Mouse (Mus musculus): ENCODE results near the gene Rpp25l. TPM values are rescaled to one million over a fixed set of nuclear protein-coding genes. Genes with fewer than 3 reads are reported as not detected.
"Not testable (repeated sequence)": the region's sequence is repeated elsewhere in the genome, so short reads cannot be mapped to it uniquely, and the experiment has no call there.

The Rpp25l gene
- polyA plus RNA-seq, 1 experiment from 2014 or later = 64.9 TPM

DNA sequence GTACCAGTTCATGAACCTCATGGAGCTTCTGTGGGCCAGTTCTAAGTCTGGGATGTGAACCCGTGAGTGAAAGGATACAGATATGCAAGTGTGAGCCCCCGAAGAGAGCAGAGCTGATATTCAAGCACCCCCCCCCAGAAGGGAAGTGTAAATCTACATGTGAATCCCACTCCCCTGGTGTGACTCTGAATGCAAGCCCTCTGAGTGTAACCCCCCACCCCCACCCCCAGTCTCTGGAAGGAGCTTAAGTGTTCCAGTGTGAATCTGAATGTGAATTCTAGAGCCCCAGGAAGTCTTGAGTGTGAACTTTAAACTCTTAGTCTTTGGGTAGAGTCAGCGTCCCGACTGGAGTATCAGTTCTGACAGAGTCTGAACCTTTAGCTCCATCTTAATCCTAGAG, 19.8 kb downstream of the Rpp25l start:
- not testable (repeated sequence) for ATAC-seq; H3K4me2 ChIP-seq (ENCODE audit: low read depth, low read length)
- WGBS = 15% methylated on average over 4 of the region's 4 CpGs

GRCm38 (mm10) chr4:41690014-41690413, 23.3 kb downstream of the Rpp25l start:
- H3K4me2 ChIP-seq (ENCODE audit: low read depth, low read length); H3K36me3 ChIP-seq (ENCODE audit: control insufficient read depth, insufficient read depth, low read length); ATAC-seq; H3K4me1 ChIP-seq (ENCODE audit: control insufficient read depth, insufficient read depth, low read length); H3K27ac ChIP-seq (ENCODE audit: low read length); H3K9me3 ChIP-seq (ENCODE audit: control insufficient read depth, low read length); H3K27me3 ChIP-seq (replicated peaks; ENCODE audit: control insufficient read depth, insufficient read depth, low read length); H3K9ac ChIP-seq (ENCODE audit: low read depth, low read length); H3K4me3 ChIP-seq (ENCODE audit: low read length): not testable (repeated sequence)
- no CpG with 5 or more reads among the region's 4 CpGs for WGBS

More for the DNA sequence above, 19.8 kb downstream of the Rpp25l start:
- H3K4me3 ChIP-seq (ENCODE audit: low read length); H3K27me3 ChIP-seq (replicated peaks; ENCODE audit: control insufficient read depth, insufficient read depth, low read length); H3K9ac ChIP-seq (ENCODE audit: low read depth, low read length); H3K4me1 ChIP-seq (ENCODE audit: control insufficient read depth, insufficient read depth, low read length); H3K27ac ChIP-seq (ENCODE audit: low read length); H3K9me3 ChIP-seq (ENCODE audit: control insufficient read depth, low read length); H3K36me3 ChIP-seq (ENCODE audit: control insufficient read depth, insufficient read depth, low read length): not testable (repeated sequence)

GRCm38 (mm10) chr4:41688562-41688961, 24.8 kb downstream of the Rpp25l start:
- ATAC-seq; H3K9ac ChIP-seq (ENCODE audit: low read depth, low read length); H3K4me1 ChIP-seq (ENCODE audit: control insufficient read depth, insufficient read depth, low read length); H3K4me2 ChIP-seq (ENCODE audit: low read depth, low read length); H3K27me3 ChIP-seq (replicated peaks; ENCODE audit: control insufficient read depth, insufficient read depth, low read length); H3K9me3 ChIP-seq (ENCODE audit: control insufficient read depth, low read length); H3K4me3 ChIP-seq (ENCODE audit: low read length); H3K27ac ChIP-seq (ENCODE audit: low read length); H3K36me3 ChIP-seq (ENCODE audit: control insufficient read depth, insufficient read depth, low read length): not testable (repeated sequence)
- 66% methylated on average over 1 of the region's 1 CpGs for WGBS

DNA sequence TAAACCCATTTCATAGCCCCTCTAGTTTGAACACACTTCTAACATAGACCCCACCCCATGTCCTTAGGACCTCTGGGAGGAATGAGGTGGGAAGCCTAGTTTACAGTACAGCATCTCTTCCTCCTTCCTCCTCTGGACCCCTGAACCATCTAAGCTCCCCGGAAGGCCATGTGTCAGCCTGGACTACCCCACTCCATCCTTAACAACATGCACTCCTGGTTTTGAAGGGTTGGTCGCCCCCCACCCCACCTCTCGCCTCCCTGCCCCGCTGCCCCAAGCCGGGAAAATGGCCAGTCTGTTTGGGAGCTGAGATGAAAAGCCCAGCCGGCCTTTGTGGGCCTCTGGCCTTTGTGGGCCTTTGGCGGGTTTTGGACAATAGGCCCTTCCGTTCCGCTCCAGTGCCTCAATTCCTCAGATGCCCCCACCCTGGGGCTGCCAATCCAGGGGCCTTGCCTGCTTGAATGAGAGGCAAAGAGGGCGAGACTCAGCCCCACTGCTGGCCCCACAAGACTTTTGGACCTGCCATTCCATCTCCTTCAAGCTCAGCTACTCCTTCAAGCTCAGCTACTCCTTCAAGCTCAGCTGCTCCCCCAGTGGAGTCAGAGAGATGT, 27.3 kb downstream of the Rpp25l start:
- not testable (repeated sequence) for H3K4me3 ChIP-seq (ENCODE audit: low read length); ATAC-seq; H3K27me3 ChIP-seq (replicated peaks; ENCODE audit: control insufficient read depth, insufficient read depth, low read length); H3K4me2 ChIP-seq (ENCODE audit: low read depth, low read length); H3K9ac ChIP-seq (ENCODE audit: low read depth, low read length); H3K27ac ChIP-seq (ENCODE audit: low read length); H3K36me3 ChIP-seq (ENCODE audit: control insufficient read depth, insufficient read depth, low read length); H3K4me1 ChIP-seq (ENCODE audit: control insufficient read depth, insufficient read depth, low read length); H3K9me3 ChIP-seq (ENCODE audit: control insufficient read depth, low read length)
- 63% methylated on average over 9 of the region's 10 CpGs for WGBS

DNA sequence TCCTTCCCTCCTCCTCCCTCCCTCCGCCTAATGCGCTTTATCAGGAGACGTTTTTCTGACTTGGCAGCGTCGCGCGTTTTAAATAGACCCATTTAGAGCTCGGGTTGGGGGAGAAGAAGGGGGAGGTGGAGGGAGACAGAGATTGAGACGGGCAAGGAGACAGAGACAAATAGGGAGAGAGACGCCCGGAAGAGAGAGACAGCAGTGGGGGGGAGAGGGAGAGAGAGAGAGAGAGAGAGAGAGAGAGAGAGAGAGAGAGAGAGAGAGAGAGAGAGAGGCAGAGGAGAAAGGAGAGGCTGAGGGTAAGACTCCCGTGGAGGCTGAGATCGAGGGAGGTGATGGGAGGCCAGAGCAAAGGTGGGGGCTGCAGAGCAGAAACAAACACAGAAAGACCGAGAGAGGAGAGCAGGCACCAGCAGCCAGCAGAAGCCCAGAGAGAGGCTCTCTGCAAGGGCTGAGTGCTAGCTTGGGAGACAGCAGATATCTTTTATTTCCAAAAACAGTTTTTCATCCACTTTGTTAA, 28.3 kb downstream of the Rpp25l start:
- whole genome bisulfite sequencing = 2% methylated on average over 14 of the region's 14 CpGs
- H3K4me2 ChIP-seq (ENCODE audit: low read depth, low read length); ATAC-seq: not testable (repeated sequence)

DNA sequence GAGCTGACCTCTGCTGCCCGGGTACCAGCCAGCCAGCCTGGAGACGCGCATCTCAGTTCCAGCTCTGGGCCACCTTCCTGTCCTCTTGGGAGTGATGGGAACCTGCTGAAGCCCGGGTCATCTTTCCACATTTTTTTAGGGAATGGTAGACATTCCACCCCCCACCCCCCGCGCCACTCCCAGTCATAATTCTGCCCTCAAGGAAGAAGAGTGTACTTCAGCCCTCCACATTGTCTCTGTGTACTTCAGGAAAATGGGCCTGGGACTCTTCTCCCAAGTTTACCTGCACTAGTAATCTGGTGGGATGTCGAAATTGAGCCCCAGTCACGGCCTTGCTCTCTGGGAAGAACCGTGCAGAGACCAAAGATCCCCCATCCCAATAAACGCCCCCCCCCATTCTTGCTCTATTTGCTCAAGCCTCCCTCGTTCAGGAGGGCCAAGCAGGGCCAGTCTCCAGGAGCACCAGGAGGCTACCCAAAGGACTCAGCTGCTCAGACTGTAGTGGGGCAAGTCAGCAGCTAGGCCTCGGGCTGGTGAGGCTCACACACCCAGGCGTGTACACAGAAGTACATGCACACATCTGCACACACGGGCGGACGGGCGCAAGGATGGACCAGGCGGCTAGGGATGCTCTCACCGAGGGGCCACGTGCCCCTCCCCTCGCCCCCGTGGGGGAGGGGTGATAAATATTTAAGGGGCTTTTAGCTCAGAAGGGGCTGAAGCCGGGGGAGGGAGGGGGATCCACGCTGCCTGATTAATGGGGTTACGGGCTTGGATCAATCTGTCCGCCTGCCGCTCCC, 29.0 kb downstream of the Rpp25l start:
- not testable (repeated sequence) for H3K36me3 ChIP-seq (ENCODE audit: control insufficient read depth, insufficient read depth, low read length); H3K9ac ChIP-seq (ENCODE audit: low read depth, low read length); H3K4me3 ChIP-seq (ENCODE audit: low read length); H3K4me2 ChIP-seq (ENCODE audit: low read depth, low read length); H3K27ac ChIP-seq (ENCODE audit: low read length); ATAC-seq; H3K9me3 ChIP-seq (ENCODE audit: control insufficient read depth, low read length); H3K27me3 ChIP-seq (replicated peaks; ENCODE audit: control insufficient read depth, insufficient read depth, low read length)
- 7% methylated on average over 22 of the region's 27 CpGs for WGBS
- peaks cover 22% of the 10 kb centered on the region for H3K4me1 ChIP-seq (ENCODE audit: control insufficient read depth, insufficient read depth, low read length)

More for the DNA sequence above, 28.3 kb downstream of the Rpp25l start:
- H3K27me3 ChIP-seq (replicated peaks; ENCODE audit: control insufficient read depth, insufficient read depth, low read length); H3K9me3 ChIP-seq (ENCODE audit: control insufficient read depth, low read length); H3K9ac ChIP-seq (ENCODE audit: low read depth, low read length); H3K36me3 ChIP-seq (ENCODE audit: control insufficient read depth, insufficient read depth, low read length); H3K27ac ChIP-seq (ENCODE audit: low read length); H3K4me3 ChIP-seq (ENCODE audit: low read length): not testable (repeated sequence)
- peaks cover 15% of the 10 kb centered on the region for H3K4me1 ChIP-seq (ENCODE audit: control insufficient read depth, insufficient read depth, low read length)

GRCm38 (mm10) chr4:41683303-41683702, 30.0 kb downstream of the Rpp25l start:
- Histone ChIP-seq H3K4me1 (ENCODE audit: control insufficient read depth, insufficient read depth, low read length) (peaks cover 29% of the 10 kb centered on the region), H3K4me3 (ENCODE audit: low read length) (0 out of 2 replicates have a peak overlapping the region, but pooled peaks have one; percentile 16)
- not testable (repeated sequence) for H3K36me3 ChIP-seq (ENCODE audit: control insufficient read depth, insufficient read depth, low read length); H3K9ac ChIP-seq (ENCODE audit: low read depth, low read length); H3K27me3 ChIP-seq (replicated peaks; ENCODE audit: control insufficient read depth, insufficient read depth, low read length); H3K4me2 ChIP-seq (ENCODE audit: low read depth, low read length); H3K9me3 ChIP-seq (ENCODE audit: control insufficient read depth, low read length); H3K27ac ChIP-seq (ENCODE audit: low read length)
- peak; percentile 58 for ATAC-seq
- WGBS = 7% methylated on average over 5 of the region's 27 CpGs

- Histone ChIP-seq H3K4me2 (ENCODE audit: low read depth, low read length) (no peak overlapping the region), H3K9ac (ENCODE audit: low read depth, low read length) (no peak overlapping the region), H3K4me1 (ENCODE audit: control insufficient read depth, insufficient read depth, low read length) (peaks cover 29% of the 10 kb centered on the region)
These were observed 30.5 kb downstream of the Rpp25l start for GRCm38 (mm10) chr4:41682789-41683188.

DNA sequence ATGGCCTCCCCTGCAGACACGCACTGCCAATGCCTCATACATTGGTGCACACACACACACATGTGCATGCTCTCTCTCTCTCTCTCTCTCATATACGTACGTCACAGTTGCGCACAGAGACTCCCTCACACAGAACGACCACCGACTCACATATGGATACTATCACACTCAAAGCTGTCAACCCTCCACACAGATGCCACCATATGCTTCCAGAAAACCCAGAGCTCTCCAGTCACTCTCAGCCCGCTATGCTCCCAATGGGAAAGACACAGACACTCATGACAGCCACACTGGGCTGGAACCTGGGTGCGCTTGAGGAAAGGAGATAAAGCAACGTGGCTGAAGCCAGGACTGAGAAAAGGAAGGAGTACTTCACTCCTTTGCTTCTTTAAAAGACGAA, 31.4 kb downstream of the Rpp25l start:
- no peak for ATAC-seq
- Histone ChIP-seq H3K4me3 (ENCODE audit: low read length) (no peak overlapping the region), H3K9ac (ENCODE audit: low read depth, low read length) (no peak overlapping the region), H3K4me1 (ENCODE audit: control insufficient read depth, insufficient read depth, low read length) (peaks cover 34% of the 10 kb centered on the region), H3K27ac (ENCODE audit: low read length) (no peak overlapping the region), H3K9me3 (ENCODE audit: control insufficient read depth, low read length) (no peaks in the 10 kb centered on the region), H3K36me3 (ENCODE audit: control insufficient read depth, insufficient read depth, low read length) (no peaks in the 10 kb centered on the region), H3K4me2 (ENCODE audit: low read depth, low read length) (no peak overlapping the region), H3K27me3 (replicated peaks; ENCODE audit: control insufficient read depth, insufficient read depth, low read length) (peaks cover 9% of the 10 kb centered on the region; the same call in 1 of the 2 replicates)
- WGBS = 67% methylated on average over 10 of the region's 10 CpGs

More at GRCm38 (mm10) chr4:41682789-41683188, 30.5 kb downstream of the Rpp25l start:
- H3K36me3 ChIP-seq (ENCODE audit: control insufficient read depth, insufficient read depth, low read length) = no peaks in the 10 kb centered on the region
- H3K27ac ChIP-seq (ENCODE audit: low read length) = peak overlapping the region; percentile 30
- no peak overlapping the region for H3K4me3 ChIP-seq (ENCODE audit: low read length)
- no peak for ATAC-seq
- peaks cover 9% of the 10 kb centered on the region; the same call in 1 of the 2 replicates for H3K27me3 ChIP-seq (replicated peaks; ENCODE audit: control insufficient read depth, insufficient read depth, low read length)
- no peaks in the 10 kb centered on the region for H3K9me3 ChIP-seq (ENCODE audit: control insufficient read depth, low read length)
- 23% methylated on average over 6 of the region's 6 CpGs for WGBS
